Mouse (Mus musculus) cortical plate, adult 2 months (tissue): ENCODE data around the gene Ift43.

Experiments used
- CTCF ChIP-seq: fragments of 200-500 bp; IDR thresholded peaks from 2 replicates; pipeline ENCODE4 v1.5.1; 2011; ENCODE audit warnings: mild to moderate bottlenecking, control low read depth, low read length; ENCODE audit not compliant: insufficient read depth; ENCODE audit errors: extremely low read depth
- POLR2A ChIP-seq: fragments of 200-500 bp; IDR thresholded peaks from 2 replicates; pipeline ENCODE4 v1.6.1; 2011; ENCODE audit warnings: mild to moderate bottlenecking, low read length, control low read depth; ENCODE audit not compliant: insufficient read depth; ENCODE audit errors: extremely low read depth

DNA sequence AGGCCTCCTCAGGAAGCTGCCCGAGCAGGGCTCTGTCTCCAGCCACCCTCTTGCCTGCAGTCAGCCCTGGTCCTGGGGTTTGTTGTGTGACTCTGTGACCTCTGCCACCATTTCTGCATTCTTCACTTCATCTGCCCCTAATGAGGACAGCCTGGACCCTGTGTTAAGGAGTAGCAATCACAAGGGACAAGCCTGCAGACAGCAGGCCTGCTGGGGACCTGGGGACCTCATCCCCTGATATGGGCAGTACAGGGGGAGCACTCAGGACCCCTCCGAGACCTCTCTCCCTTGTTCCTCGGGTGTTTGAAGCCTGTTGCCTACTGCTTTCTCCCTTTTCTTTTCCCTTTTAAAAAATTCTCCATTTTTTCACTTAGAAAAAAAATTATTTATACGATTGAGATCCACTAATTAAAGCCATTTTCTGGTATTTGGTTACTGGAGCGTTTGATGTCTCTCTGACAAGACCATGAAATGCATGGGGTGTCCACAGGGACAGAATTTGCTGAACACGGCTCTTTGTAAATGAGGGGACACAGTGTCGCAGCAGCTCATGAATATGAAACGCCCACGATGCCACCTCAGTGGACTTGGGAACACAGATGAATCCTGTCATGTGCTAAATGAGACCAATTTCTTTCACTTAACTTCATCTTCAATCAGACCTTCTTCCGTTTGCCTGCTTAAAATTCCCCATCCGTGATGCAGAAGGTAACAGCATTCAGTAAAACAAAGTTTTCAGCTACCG, 71.0 kb downstream of the Ift43 start:
- TF ChIP-seq POLR2A: no peak
- no peak for TF ChIP-seq CTCF
